Mouse (Mus musculus): ENCODE measurements around the gene Gm20772. TPM values are rescaled to one million over a fixed set of nuclear protein-coding genes. Genes with fewer than 3 reads are reported as not detected.
"Not testable (repeated sequence)": the region's sequence is repeated elsewhere in the genome, so short reads cannot be mapped to it uniquely, and the experiment has no call there.

The Gm20772 gene
- total RNA-seq (2015) (not detected in 2 replicates), total RNA-seq (2017) (not detected in 2 replicates)

GRCm38 (mm10) chrY:17874441-17874840, at the start of gene Gm20772, which contains the start of gene Gm20831:
TSS of gene Gm20772 (plus strand) at chrY:17874741.
TSS of gene Gm20831 (plus strand) at chrY:17874741.
- not testable (repeated sequence) for ATAC-seq (replicated peaks; ENCODE audit: poor library complexity)

GRCm38 (mm10) chrY:17846166-17846565, 28.4 kb upstream of the Gm20772 start, which contains the start of gene Gm21904:
TSS of gene Gm21904 (minus strand) at chrY:17846266.
- not testable (repeated sequence) for ATAC-seq (replicated peaks; ENCODE audit: poor library complexity)

Other genes starting within 250 kb of the Gm20772 start
- gene Gm21904, start 28.5 kb upstream of the Gm20772 start, total RNA-seq (2015): not detected in 2 replicates
- gene Gm21904, start 28.5 kb upstream of the Gm20772 start, total RNA-seq (2017): not detected in 2 replicates
- not detected in 2 replicates for gene Gm20831, start within 50 bp of the Gm20772 start, total RNA-seq (2015)
- not detected in 2 replicates for gene Gm20831, start within 50 bp of the Gm20772 start, total RNA-seq (2017)
- gene Srsy, start 62.6 kb downstream of the Gm20772 start, total RNA-seq (2015): not detected in 2 replicates
- gene Srsy, start 62.6 kb downstream of the Gm20772 start, total RNA-seq (2017): not detected in 2 replicates
- gene Gm21764, start 187.1 kb downstream of the Gm20772 start, total RNA-seq (2015): not detected in 2 replicates
- not detected in 2 replicates for gene Gm21764, start 187.1 kb downstream of the Gm20772 start, total RNA-seq (2017)
- gene Ssty1, start 214.4 kb downstream of the Gm20772 start, total RNA-seq (2015): not detected in 2 replicates
- not detected in 2 replicates for gene Ssty1, start 214.4 kb downstream of the Gm20772 start, total RNA-seq (2017)

Data from megakaryocyte progenitor cell, adult 5-6 weeks (primary cell).